Mouse (Mus musculus) midbrain, postnatal 0 days (tissue): ENCODE data around the gene Nlgn1. TPM values are rescaled to one million over a fixed set of nuclear protein-coding genes. Genes with fewer than 3 reads are reported as not detected.

Experiments
- ATAC-seq: fragments of 200-750 bp; cut with Nextera tagmentation; 2 replicates; pipeline ENCODE4 v1.8.0; 2017; ENCODE audit warnings: moderate number of reproducible peaks, mild to moderate bottlenecking, moderate TSS enrichment, moderate library complexity; ENCODE audit not compliant: low FRiP score
- DNase-seq: peaks from one replicate; pipeline ENCODE4 v3.0.0-alpha.2; 2015; ENCODE audit warnings: low spot score
- H3K27ac ChIP-seq: fragments of 300-500 bp; sonication (generic); 2 replicates; pipeline ENCODE4 v1.5.1; 2014; ENCODE audit warnings: low read depth, mild to moderate bottlenecking, low read length, mixed read lengths
- H3K27me3 ChIP-seq: fragments of 300-500 bp; sonication (generic); 2 replicates; pipeline ENCODE4 v1.6.1; 2014; ENCODE audit warnings: low read length, control low read depth, mixed read lengths; ENCODE audit not compliant: insufficient read depth
- H3K36me3 ChIP-seq: fragments of 300-500 bp; sonication (generic); 2 replicates; pipeline ENCODE4 v1.6.1; 2014; ENCODE audit warnings: low read length, control low read depth, mixed read lengths; ENCODE audit not compliant: insufficient read depth
- H3K4me1 ChIP-seq: fragments of 300-500 bp; sonication (generic); 2 replicates; pipeline ENCODE4 v1.6.1; 2014; ENCODE audit warnings: mild to moderate bottlenecking, control low read depth, antibody characterized with exemption, low read length, mixed read lengths; ENCODE audit not compliant: insufficient read depth
- H3K4me2 ChIP-seq: fragments of 300-500 bp; sonication (generic); 2 replicates; pipeline ENCODE4 v1.6.1; 2014; ENCODE audit warnings: low read depth, mild to moderate bottlenecking, low read length, mixed read lengths; ENCODE audit not compliant: poor library complexity, severe bottlenecking
- H3K4me3 ChIP-seq: fragments of 300-500 bp; sonication (generic); 2 replicates; pipeline ENCODE4 v1.5.1; 2014; ENCODE audit warnings: low read depth, mild to moderate bottlenecking, low read length, moderate library complexity
- H3K9ac ChIP-seq: fragments of 300-500 bp; sonication (generic); replicated peaks from 2 replicates; pipeline ENCODE4 v1.6.1; 2014; ENCODE audit warnings: mild to moderate bottlenecking, low read length, moderate library complexity, mixed read lengths; ENCODE audit not compliant: poor library complexity, severe bottlenecking
- H3K9me3 ChIP-seq: fragments of 300-500 bp; sonication (generic); 2 replicates; pipeline ENCODE4 v1.6.1; 2016; ENCODE audit warnings: low read length, control low read depth
- CTCF ChIP-seq: IDR thresholded peaks from 2 replicates; pipeline ENCODE4 v1.5.1; 2016; ENCODE audit warnings: antibody characterized with exemption, mild to moderate bottlenecking
- WGBS: fragments of 180-500 bp; shearing (Covaris S2); extraction: QIAGEN DNeasy Blood & Tissue Kit; methylation state at CpG from one replicate; pipeline ENCODE4 v1.1.7; 2014; 5-methylcytosine and 5-hydroxymethylcytosine counted together
- polyA plus RNA-seq: library from polyadenylated mRNA; unstranded; fragments of >200 nt; fragmentation: Nextera tagmentation; extraction: Ambion mirVana; gene quantifications from 2 replicates; pipeline ENCODE4 v1.2.1, GENCODE M21; 2015
- total RNA-seq: library from RNA; depleted of rRNA; stranded (reverse); fragments of >200 nt; gene quantifications from 2 replicates; pipeline ENCODE4 v1.2.3, GENCODE M21; 2014

The Nlgn1 gene
- total and polyA plus RNA-seq, 2 experiments from 2014 or later: 40.8 to 87.9 TPM

DNA sequence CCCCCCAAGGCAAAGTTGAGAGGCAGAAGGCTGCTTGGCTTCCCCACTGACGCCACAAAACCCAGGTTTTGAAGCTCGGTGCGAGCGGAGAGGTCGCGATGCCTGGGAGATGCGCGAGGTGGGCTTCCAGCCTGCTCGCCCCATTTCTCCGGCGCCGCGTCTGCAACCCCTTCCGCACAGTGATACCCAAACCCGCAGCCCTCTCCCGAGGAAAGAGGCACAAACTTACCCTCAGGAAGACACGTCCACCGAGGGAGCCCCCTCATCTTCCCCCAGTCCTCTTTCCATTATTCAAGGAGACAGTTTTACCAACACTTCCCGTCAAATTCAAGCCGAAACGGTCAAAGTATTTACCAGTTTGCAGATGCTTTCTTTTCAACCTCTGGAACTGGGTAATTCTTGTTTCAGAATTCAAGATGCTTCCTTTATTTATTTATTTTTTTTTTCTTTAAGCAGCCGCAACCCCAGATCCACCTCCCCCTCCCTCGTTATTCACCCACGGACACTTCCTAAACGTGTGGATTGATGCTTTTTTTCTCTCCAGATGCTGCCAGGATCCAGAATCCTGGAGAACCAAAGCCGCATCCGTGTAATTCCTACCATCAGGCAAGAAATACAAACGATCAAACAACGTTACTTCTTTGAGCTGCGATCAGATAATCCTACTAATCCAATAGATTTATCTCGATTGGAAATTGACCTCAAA lies 179.1 kb downstream of the Nlgn1 start:
- WGBS: under 1% methylated on average over 31 of the region's 31 CpGs
- ATAC-seq: peak; percentile 68; the same call in 1 of the 2 replicates
- TF ChIP-seq CTCF: no peak
- peak overlapping the region; percentile 61 for H3K4me2 ChIP-seq
- H3K9ac ChIP-seq: peak overlapping the region; percentile 67
- H3K27me3 ChIP-seq: no peaks in the 10 kb centered on the region
- DNase-seq: peak; percentile 37
- peak overlapping the region; percentile 77 for H3K27ac ChIP-seq
- H3K4me3 ChIP-seq: peak overlapping the region; percentile 56
- peaks cover 6% of the 10 kb centered on the region; the same call in 1 of the 2 replicates for H3K4me1 ChIP-seq
- H3K36me3 ChIP-seq: no peaks in the 10 kb centered on the region
- H3K9me3 ChIP-seq: no peaks in the 10 kb centered on the region

DNA sequence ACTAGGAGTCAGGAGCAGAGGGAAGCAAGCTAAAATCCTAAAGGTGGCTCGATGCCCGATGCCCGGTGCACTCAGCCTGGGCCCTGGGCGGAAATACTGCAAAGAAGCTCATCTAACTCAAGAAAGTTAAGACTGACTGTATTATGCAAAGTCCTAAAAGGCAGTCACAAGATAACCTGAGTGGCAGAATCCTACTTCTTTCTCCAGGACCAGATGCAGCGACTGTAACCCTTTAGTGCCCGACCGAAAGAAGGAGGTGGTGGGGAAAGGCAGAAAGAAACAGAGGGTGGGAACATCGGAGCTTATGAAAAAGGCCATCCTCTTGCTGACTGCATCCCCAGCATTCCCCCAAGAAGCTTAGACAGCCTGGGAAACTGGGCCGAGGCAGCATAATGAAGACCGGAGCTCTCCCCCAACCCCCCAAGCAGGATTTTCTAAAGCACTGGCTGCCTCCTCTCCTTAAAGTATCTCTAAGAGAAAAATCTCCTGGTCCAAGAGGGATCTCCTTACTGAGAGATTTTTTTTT lies 179.7 kb downstream of the Nlgn1 start:
- under 1% methylated on average over 10 of the region's 10 CpGs for WGBS
- DNase-seq: peak; percentile 53
- Histone ChIP-seq H3K9ac (peak overlapping the region; percentile 67), H3K4me3 (peak overlapping the region; percentile 56), H3K4me1 (peaks cover 6% of the 10 kb centered on the region; the same call in 1 of the 2 replicates), H3K27ac (peak overlapping the region; percentile 77), H3K36me3 (no peaks in the 10 kb centered on the region), H3K27me3 (no peaks in the 10 kb centered on the region), H3K4me2 (peak overlapping the region; percentile 61), H3K9me3 (no peaks in the 10 kb centered on the region)
- no peak for TF ChIP-seq CTCF
- peak; percentile 53 for ATAC-seq

DNA sequence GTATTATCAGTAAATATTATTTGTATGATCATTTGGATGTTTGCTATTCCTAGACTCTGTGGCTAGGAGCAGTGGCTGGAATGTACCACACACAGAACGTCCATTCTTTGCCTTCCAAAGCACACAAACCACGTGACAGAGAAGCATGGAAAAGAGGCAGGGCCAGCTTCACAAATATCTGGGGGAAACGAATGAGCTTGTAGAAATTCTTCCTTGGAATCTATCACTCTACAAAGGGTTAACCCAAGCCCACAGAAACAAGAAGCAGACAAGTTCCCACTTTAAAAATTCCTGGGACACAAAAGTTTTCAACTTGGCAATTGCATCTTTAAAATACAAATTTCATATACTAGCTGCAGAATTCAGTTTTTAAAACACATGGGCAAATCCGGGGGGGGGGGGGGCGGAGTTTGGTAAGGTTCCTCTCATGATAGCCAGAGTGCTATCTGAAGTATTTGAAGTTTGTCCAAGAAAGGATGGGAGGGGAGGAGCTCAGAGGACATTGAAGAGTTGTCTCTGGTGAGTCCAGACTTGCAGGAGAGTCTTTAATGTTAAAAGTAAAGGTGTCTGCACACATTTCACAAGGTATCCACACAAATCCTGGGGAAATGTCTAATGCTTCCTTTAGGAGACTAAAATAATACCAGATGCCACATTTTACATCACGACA lies 180.8 kb downstream of the Nlgn1 start:
- Histone ChIP-seq H3K9me3 (no peaks in the 10 kb centered on the region), H3K27ac (no peak overlapping the region), H3K9ac (peak overlapping the region; percentile 67; the same call in 1 of the 2 replicates), H3K36me3 (no peaks in the 10 kb centered on the region), H3K4me3 (peak overlapping the region; percentile 56), H3K4me1 (peaks cover 6% of the 10 kb centered on the region; the same call in 1 of the 2 replicates), H3K4me2 (peak overlapping the region; percentile 61), H3K27me3 (no peaks in the 10 kb centered on the region)
- no peak for TF ChIP-seq CTCF
- WGBS: 25% methylated on average over 6 of the region's 6 CpGs
- DNase-seq (peak; percentile 28), ATAC-seq (no peak)

DNA sequence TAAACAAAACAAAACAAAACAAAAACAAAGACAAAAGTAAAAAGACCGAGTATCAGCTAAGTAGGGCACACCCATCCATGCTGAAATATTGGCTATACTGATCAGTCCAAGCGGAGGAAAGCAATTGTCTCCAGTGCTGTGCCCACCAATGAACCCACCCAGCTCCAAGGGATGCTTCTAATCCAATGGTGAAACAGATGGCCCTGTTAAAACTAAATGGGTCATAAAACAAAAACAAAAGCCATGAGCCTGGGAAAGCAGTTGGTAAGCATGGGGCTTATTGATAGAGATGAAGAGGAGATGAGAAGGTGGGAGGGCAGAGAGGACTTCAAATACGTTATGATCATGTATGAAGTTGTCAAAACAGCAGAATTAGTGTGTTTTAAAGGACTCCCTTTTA lies 186.1 kb downstream of the Nlgn1 start:
- no peak for TF ChIP-seq CTCF
- no peaks in the 10 kb centered on the region for H3K9me3 ChIP-seq
- H3K36me3 ChIP-seq: no peaks in the 10 kb centered on the region
- no peak for ATAC-seq
- H3K4me3 ChIP-seq: no peak overlapping the region
- no peak overlapping the region for H3K9ac ChIP-seq
- no peak overlapping the region for H3K27ac ChIP-seq
- peaks cover 6% of the 10 kb centered on the region; the same call in 1 of the 2 replicates for H3K4me1 ChIP-seq
- peak; percentile 24 for DNase-seq
- H3K4me2 ChIP-seq: no peak overlapping the region
- H3K27me3 ChIP-seq: no peaks in the 10 kb centered on the region
- 55% methylated on average over 3 of the region's 3 CpGs for WGBS

DNA sequence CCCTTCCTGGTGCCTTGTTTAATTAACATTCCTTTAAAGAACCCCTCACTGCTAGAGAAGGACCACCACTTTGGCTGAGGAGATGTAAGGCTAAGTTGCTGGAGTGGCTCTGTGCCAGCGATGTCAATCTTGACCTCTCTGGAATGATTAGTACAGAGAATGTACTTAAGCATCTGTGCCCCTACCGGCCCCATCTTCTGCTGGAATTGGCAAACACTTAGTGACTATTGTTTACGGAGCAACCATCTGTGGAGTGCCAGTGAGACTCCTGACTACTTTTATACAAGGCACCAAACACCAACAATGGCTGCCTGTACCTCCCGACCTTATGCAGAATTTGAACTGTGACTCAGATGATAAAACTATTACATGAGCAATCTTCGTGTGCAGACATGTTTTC lies 186.8 kb downstream of the Nlgn1 start:
- no peaks in the 10 kb centered on the region for H3K9me3 ChIP-seq
- H3K4me3 ChIP-seq: no peak overlapping the region
- no peak overlapping the region for H3K9ac ChIP-seq
- 59% methylated on average over 5 of the region's 5 CpGs for WGBS
- H3K4me1 ChIP-seq: peaks cover 1% of the 10 kb centered on the region; the same call in 1 of the 2 replicates
- no peak overlapping the region for H3K4me2 ChIP-seq
- ATAC-seq (no peak), DNase-seq (peak; percentile 17)
- no peaks in the 10 kb centered on the region for H3K36me3 ChIP-seq
- TF ChIP-seq CTCF: no peak
- no peak overlapping the region for H3K27ac ChIP-seq
- no peaks in the 10 kb centered on the region for H3K27me3 ChIP-seq

DNA sequence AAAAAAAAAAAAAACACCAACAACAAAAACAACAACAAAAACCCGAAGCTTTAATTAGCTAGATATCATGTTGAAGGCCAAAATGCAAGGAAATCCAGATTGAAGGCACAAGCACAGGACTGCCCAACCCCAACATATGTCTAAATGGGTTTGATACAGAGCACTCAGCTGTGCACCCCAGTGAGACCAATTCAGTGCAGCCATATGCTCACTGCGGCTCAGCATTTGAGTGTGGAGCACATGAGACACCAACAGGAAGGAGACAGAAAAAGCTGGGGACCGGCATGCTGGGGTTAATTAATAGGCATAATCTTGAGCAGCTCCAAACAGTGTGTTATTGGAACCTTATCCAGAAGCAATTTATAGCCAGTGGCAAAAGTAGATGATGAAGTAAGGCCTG lies 190.7 kb downstream of the Nlgn1 start:
- WGBS: 78% methylated on average over 3 of the region's 3 CpGs
- H3K36me3 ChIP-seq: no peaks in the 10 kb centered on the region
- no peak overlapping the region for H3K4me2 ChIP-seq
- H3K9me3 ChIP-seq: no peaks in the 10 kb centered on the region
- H3K4me1 ChIP-seq: no peaks in the 10 kb centered on the region
- DNase-seq (peak; percentile 69), ATAC-seq (no peak)
- H3K27me3 ChIP-seq: no peaks in the 10 kb centered on the region
- H3K27ac ChIP-seq: no peak overlapping the region
- no peak overlapping the region for H3K9ac ChIP-seq
- no peak for TF ChIP-seq CTCF
- no peak overlapping the region for H3K4me3 ChIP-seq
